Mouse (Mus musculus) hindbrain, embryonic 12.5 days (tissue): Measurements from ENCODE around the gene Tnfaip3. TPM values are rescaled to one million over a fixed set of nuclear protein-coding genes. Genes with fewer than 3 reads are reported as not detected.

Source experiments
- polyA plus RNA-seq: library from polyadenylated mRNA; unstranded; fragments of >200 nt; fragmentation: Nextera tagmentation; extraction: Ambion mirVana; gene quantifications from 2 replicates; pipeline ENCODE4 v1.2.1, GENCODE M21; 2016

The Tnfaip3 gene
- polyA plus RNA-seq, 1 experiment from 2014 or later, result 2.0 TPM

Other genes starting within 250 kb of the Tnfaip3 start
- 0.16 and 0.25 TPM in 2 replicates for gene Gm4922, start 228.9 kb downstream of the Tnfaip3 start, polyA plus RNA-seq
- 11.8 and 11.9 TPM in 2 replicates for gene Perp, start 170.6 kb downstream of the Tnfaip3 start, polyA plus RNA-seq